Mouse (Mus musculus): ENCODE data around the gene Usp11.

- TF ChIP-seq CTCF (IDR thresholded peaks at IDR 0.05; ENCODE audit: insufficient read depth, low read depth, low read length) (no peak), POLR2A (IDR thresholded peaks at IDR 0.05; ENCODE audit: insufficient read depth, low read depth, low read length) (no peak)
These were observed 7.9 kb upstream of the Usp11 start for GRCm38 (mm10) chrX:20695842-20696241.

All from olfactory bulb, adult 2 months (tissue).